Mouse (Mus musculus) heart, postnatal 0 days (tissue): ENCODE results near the gene Il17c.

ENCODE experiments used
- CTCF ChIP-seq: IDR thresholded peaks from 2 replicates; pipeline ENCODE4 v1.5.1; 2016; ENCODE audit warnings: antibody characterized with exemption, control low read depth, low read depth
- EP300 ChIP-seq: IDR thresholded peaks from 2 replicates; pipeline ENCODE4 v1.6.1; 2016; ENCODE audit warnings: antibody characterized with exemption, low read depth

DNA sequence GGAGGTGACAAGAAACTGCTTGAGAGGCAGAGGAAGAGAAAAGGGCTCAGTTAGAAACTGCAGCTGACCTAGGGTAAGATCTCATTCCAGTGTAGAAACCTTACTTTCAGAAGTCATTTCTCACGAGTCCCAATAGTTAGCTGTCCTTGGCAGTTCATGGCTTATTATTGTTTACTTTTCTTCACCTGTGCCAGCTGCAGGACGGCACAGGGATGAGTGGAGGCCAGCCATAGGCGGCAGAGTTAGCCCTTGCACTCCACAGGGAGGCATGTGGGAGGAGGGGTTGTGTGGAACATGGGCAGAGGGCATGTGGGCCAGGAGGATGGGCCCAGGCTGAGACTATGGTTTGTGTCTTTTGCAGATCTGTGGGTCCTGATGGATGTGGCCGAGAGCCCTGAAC is 38.8 kb upstream of the Il17c start:
- no peak for TF ChIP-seq CTCF
- no peak for TF ChIP-seq EP300
